Mouse (Mus musculus) Muller cell, postnatal 12 days (primary cell): ENCODE data around the gene Cyyr1.

Experiments
- DNase-seq: peaks from one replicate; pipeline ENCODE4 v3.0.0-alpha.2; 2015; ENCODE audit errors: inconsistent ontology term

Cyyr1 gene

GRCm38 (mm10) chr16:85470057-85470456 lies 83.1 kb downstream of the Cyyr1 start:
- DNase-seq, result no peak

GRCm38 (mm10) chr16:85455043-85455442 lies 98.2 kb downstream of the Cyyr1 start:
- DNase-seq, result no peak

- no peak for DNase-seq
These were observed 106.9 kb downstream of the Cyyr1 start for GRCm38 (mm10) chr16:85446306-85446705.

GRCm38 (mm10) chr16:85445801-85446200 lies 107.4 kb downstream of the Cyyr1 start:
- DNase-seq, result peak; percentile 86

- no peak for DNase-seq
These were observed 117.8 kb downstream of the Cyyr1 start for GRCm38 (mm10) chr16:85435427-85435826.

GRCm38 (mm10) chr16:85429173-85429572 lies 124.0 kb downstream of the Cyyr1 start:
- DNase-seq, result peak; percentile 39

- no peak for DNase-seq
These were observed 130.3 kb downstream of the Cyyr1 start for GRCm38 (mm10) chr16:85422889-85423288.

- DNase-seq, result peak; percentile 71
These were observed 137.8 kb downstream of the Cyyr1 start for GRCm38 (mm10) chr16:85415415-85415814.

- no peak for DNase-seq
These were observed 159.7 kb downstream of the Cyyr1 start for GRCm38 (mm10) chr16:85393430-85393948.

- no peak for DNase-seq
These were observed 166.4 kb downstream of the Cyyr1 start for GRCm38 (mm10) chr16:85386801-85387200.
